Mouse (Mus musculus): ENCODE measurements around the gene Tal1.

DNA sequence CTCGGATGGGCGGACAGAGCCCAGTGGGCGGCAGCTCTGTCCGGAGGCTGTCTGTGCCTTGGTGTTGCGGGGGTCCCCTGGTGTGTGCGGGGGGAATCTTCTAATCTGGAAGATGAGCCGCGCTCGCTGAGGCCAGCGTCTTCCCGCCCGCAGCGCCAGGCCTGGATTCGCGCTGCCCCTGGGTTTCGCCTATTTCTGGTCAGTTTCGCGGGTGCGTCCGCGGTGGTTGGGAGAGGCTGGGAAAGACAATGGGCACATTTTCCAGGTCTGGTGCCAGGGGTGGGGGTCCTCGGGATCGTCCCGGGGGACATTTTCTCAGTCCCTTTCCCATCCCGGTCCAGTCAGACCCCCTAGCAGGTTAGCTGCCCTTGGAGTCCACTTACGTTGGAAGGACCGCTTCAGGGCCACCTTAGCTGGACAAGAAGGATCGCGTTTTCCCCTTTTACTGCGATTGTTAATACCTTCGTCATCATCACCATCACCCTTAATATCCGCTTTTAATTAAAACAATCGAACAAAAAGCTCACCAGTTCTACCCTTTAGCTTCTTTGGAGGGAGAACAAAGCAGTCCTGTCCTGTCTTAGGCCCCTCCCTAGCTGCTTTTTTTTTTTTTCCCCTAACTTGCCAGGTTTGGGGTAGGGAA is 1.6 kb downstream of the Tal1 start:
- TF ChIP-seq MYOG (IDR thresholded peaks at IDR 0.05; ENCODE audit: control insufficient read depth, extremely low read depth, insufficient read length) (no peak), CTCF (IDR thresholded peaks at IDR 0.05; ENCODE audit: control insufficient read depth, insufficient read depth, insufficient read length) (no peak)

Measured in C2C12 (cell line).